Mouse (Mus musculus) megakaryocyte, adult 5-6 weeks (primary cell): ENCODE measurements around the gene Prss56. TPM values are rescaled to one million over a fixed set of nuclear protein-coding genes. Genes with fewer than 3 reads are reported as not detected.

Source experiments
- ATAC-seq: 2 replicates; pipeline ENCODE4 v1.8.0; 2016; ENCODE audit warnings: mild to moderate bottlenecking, inconsistent platforms; ENCODE audit not compliant: poor library complexity, severe bottlenecking
- total RNA-seq, 2 experiments: library from RNA; stranded (forward) in 1 of 2; stranded (reverse) in 1 of 2; fragments of 153-499, 151-499 nt in 1 of 2; fragments of 221-1000, 200-1000 nt in 1 of 2; gene quantifications; 2 replicates each; pipeline versions ENCODE4 v1.2.3 to v1.2.4; 2015 to 2017

Gene Prss56
- total RNA-seq, 2 experiments from 2014 or later, result not detected

DNA sequence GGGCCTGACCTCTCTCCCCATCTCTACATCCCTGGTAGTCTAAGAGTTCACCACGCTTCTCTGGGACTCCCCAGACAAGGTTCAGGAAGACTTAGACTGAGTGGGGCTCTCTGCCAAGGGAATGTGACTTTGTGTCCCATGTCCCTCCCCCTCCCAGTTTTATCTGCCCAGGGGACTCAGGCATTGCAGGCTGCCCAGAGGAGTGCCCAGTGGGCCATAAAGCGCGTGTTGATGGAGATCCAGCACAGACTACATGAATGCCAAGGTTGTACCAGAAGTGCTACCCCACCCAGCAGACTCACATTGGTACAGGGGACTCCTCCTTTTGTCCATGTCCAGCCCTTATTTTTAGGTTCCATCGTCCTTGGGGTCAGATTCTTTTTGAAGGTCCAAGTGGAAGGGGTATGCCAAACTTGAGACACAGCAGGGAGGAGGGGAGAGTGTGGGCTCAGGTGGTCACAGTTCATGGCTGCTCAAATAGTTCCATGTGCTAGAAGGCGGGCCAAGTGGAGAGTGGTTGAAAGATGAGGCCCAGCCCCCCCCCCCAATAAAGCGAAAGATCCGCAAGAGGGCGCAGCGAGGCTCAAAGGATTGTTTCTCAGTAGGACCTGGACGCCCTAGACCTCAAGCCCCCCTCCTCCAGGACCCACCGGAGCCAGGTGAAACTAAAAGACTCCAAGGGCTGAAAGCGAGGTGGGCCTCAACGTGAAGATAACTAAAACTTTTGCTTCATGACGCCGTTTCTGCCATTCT lies 1.1 kb downstream of the Prss56 start:
- ATAC-seq, result no peak

DNA sequence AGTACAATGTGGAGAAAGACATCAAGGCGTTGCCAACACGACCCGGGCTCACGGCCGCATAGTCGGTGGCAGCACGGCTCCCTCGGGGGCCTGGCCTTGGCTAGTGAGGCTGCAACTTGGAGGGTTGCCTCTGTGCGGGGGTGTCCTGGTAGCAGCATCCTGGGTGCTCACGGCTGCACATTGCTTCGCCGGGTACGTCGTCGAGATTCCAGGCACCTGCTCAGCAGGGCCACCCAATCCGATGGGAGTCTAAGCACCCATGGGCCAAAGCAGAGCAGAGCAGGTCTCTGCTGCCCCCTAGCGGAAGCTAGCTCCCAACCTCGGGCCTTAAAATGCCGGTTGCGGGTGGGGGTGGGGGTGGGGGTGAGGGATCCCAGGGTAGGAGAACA lies 1.6 kb downstream of the Prss56 start:
- peak; percentile 49 for ATAC-seq

DNA sequence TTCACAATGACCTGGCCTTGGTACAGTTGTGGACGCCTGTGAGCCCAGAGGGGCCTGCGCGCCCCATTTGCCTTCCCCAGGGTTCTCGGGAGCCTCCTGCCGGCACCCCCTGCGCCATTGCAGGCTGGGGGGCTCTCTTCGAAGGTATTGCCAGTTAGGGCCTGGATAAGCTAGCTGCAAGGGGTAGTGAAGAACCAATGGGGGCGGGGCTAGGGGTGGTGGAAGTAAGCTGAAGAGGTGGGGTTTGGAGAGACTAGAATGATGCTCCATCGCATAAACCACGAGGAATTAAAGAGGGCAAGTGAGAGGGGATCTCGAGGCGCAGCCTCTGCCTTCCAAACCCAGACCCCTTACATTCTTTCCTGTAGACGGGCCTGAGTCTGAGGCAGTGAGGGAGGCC lies 2.4 kb downstream of the Prss56 start:
- ATAC-seq, result no peak

DNA sequence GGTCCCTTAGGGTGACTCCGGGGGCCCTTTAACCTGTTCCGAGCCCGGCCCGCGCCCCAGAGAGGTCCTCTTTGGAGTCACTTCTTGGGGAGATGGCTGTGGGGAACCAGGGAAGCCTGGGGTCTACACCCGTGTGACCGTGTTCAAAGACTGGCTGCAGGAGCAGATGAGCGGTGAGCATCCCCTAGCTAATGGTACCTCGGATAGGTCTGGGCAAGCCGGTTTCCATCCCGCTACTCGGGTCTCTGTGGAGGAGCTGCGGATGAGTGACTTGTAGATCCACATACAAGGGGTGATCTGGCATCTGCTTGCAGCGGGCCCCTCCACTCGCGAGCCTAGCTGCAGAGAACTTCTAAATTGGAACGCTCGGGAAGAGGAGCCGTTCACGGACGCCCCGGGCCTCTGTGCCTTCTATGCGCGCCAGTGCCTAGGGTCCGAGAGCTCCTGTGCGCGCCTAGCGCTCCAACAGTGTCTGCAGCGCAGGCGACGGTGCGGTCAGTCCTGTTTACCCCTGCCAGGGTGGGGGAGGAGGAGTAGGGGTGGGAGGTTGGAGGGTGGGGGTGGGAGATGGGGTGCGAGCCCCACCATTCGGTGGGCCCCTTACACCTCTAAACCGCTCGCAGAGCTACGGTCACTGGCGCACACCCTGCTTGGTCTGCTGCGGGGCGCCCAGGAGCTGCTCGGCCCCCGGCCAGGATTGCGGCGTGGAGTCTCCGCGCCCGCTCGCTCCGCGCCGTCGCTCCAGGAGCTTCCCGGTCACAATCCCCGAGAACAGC lies 3.3 kb downstream of the Prss56 start:
- peak; percentile 26; the same call in 1 of the 2 replicates for ATAC-seq

- peak; percentile 69 for ATAC-seq
Measured at GRCm38 (mm10) chr1:87187037-87187355, 3.9 kb downstream of the Prss56 start.

- ATAC-seq, result no peak
Measured at GRCm38 (mm10) chr1:87190429-87190828, 7.3 kb downstream of the Prss56 start, which contains the start of gene Chrnd. Gene Chrnd, plus strand, starts transcription at chr1:87190607.

- no peak for ATAC-seq
Measured at GRCm38 (mm10) chr1:87197296-87197695, 14.2 kb downstream of the Prss56 start.

- ATAC-seq, result no peak
Measured at GRCm38 (mm10) chr1:87198119-87199065, 15.3 kb downstream of the Prss56 start.

DNA sequence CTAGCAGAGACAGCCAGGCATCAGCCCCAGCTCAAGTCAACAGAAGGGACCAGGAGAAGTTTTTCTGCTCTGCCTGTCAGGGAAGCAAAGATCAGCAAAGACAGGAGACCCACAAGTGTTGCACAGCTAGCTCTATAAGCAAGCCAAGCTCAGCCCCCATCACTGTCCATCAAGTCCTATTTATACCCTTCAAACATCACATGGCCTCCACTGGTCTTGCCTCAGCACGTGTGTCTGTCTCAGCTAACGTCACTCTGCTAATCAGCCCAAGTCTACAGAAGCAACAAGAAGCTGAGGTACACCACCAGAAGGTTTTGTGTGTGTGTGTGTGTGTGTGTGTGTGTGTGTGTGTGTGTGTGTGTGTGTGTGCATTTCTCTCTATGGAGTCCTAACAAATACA lies 17.7 kb downstream of the Prss56 start:
- ATAC-seq, result no peak

- ATAC-seq, result no peak
Measured at GRCm38 (mm10) chr1:87201848-87202247, 18.7 kb downstream of the Prss56 start.

- no peak for ATAC-seq
Measured at GRCm38 (mm10) chr1:87203779-87204178, 20.7 kb downstream of the Prss56 start.

DNA sequence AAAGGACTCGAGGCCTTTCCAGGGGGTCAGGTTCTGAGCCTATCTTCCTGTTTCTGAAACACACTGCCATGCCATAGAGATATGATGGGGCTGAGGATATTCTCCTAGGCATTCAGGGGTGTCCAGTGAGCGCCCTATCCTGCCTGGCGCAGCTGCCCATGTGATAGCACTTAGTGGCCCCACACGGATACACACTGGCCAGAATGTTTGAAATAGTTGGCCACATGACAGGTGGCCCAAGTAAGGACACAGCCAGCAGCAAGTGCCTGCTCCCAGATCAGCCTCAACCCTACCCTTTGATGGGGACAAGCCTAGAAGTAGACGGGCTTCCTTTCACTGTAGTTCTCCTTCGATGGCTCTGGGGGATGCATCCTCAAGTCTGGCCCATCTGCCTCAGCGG lies 21.4 kb downstream of the Prss56 start, which contains the start of gene Chrng:
Chrng (plus strand) TSS at position 193 of the 400 bp plus-strand sequence.
- ATAC-seq, result no peak

DNA sequence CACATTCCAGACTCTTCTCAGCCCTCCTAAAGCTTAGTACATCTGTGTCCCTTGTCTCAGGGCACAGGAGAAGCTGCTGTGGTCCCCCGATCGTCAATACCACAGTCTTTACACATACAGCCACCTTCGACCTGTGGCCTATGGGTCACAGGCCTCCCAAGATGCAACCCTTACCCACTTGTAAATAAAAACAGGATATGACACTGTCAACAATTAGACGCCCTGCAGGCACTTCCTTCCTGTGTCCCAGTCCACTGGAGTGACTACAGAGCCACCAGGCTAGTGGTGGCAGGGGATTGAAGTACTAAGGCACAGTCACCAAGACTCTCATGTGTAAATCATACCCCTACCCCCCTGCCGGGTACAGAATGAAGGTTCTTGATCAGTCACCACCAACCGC lies 21.9 kb downstream of the Prss56 start:
- ATAC-seq, result no peak

DNA sequence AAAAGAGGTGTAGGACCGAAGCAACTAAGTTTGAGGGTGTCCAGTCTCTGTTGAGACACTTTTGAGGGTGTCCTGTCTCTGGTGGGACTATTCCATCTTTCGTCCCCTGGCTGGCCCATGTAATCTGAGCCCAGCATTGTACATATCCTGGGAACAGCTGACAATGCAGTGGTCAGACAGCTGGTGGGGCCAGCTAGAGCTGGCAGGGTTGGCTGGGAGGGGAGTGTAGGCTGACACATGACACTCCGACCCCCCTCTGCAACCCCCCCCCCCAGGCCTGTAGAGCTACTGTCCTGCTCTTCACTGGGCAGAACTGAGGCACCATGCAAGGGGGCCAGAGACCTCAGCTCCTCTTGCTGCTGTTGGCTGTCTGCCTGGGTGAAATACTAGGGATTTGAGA lies 22.4 kb downstream of the Prss56 start:
- no peak for ATAC-seq

DNA sequence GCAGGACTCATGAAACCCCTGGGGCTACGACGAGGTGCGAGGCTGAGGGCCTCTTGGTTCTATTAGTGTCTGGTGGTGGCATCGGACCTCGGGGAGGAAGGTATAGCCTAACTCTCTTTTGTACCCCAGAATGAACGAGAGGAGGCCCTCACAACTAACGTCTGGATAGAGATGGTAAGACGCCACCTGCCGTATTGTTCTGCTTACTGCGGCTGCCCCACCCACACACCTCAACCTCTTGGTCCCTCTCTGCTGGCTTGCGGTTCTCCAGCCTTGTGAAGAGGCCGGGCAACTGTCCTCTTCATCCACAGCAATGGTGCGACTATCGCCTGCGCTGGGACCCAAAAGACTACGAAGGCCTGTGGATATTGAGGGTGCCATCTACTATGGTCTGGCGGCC lies 23.2 kb downstream of the Prss56 start:
- ATAC-seq, result 0 out of 2 replicates have a peak, but pooled peaks have one; percentile 25

GRCm38 (mm10) chr1:87211431-87211830 lies 28.3 kb downstream of the Prss56 start:
- no peak for ATAC-seq

DNA sequence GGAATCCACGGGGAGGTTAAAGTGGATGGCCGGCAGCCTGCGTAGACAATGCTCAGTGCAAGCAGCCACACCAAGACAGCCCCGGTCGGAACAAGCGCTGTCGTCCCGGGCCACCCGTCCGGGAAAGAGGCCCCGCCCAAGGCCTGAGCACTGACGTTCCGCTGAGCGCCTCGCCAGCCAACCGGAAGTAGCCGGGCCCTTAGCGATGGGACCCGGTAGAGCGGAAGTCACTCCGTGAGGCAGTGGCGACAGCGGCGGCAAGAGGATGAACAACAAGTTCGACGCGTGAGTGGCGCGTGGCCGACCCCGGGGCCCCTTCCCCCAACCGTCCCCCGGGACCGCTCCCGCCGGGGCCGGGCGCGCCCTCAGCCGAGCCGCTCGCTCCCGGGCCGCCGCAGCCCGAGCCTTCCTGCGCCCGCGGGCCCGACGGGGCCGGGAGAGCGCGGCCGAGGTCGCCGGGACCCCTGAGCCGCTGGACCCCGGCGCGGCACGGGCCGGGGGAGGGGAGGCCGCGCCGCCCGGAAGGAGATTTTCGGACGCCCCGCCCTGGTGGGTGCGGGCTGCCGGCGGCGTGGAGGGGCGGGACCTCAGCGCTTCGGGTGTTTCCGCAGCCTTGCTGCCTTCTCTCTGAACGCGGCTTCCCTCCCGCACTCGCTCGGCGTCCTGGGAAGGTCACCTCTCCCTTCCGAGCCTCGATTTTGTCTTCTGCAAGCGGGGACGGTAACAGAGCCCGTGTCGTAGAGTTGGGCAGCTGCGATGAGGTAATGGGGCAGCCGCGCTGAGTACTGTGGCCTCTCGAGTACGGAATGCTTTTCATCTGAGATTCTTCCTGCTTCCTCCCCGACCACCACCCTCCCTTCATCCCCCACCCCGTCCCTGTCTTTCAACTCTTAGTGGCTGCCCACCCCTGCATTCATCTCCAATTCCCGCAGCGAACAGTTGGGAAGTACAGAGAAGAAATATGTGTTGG lies 30.9 kb downstream of the Prss56 start, which contains the start of gene Eif4e2:
Eif4e2 (plus strand) TSS at position 180 of the 970 bp plus-strand sequence.
- ATAC-seq, result peak; percentile 96

- no peak for ATAC-seq
Measured at GRCm38 (mm10) chr1:87214748-87215147, 31.6 kb downstream of the Prss56 start.

DNA sequence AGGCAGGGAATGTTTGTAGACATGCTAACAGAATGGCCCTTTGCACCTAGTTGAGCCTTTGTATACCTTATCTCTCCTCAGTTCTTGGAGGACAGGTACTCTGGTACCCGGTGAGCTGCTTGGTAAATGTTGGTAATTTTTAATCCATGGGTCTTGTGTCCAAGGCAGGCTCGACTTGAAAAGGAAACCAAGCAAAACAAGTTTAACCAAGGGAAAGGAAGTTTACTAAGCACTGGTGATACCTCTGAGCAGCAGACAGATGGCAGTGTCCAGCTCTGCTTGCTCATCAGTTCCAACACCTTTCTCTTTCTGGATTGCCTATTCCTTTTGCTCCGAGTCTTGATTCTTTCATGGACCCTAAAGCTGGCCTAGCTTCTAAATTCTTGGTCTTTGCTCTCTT lies 34.8 kb downstream of the Prss56 start:
- ATAC-seq, result no peak

DNA sequence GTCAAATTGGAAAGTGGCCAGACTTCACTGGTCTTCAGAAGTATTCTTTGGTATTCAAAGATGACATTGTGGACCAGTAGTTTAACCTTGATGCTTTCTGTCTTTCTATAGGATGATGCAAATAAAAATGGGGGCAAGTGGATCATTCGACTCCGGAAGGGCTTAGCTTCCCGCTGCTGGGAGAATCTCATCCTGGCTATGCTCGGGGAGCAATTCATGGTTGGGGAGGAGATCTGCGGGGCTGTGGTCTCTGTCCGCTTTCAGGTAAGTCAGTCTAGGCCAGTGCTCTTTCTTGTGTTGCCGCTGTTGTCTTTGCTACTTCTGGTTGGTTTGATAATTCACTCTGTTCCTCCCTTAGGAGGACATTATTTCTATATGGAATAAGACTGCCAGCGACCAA lies 42.6 kb downstream of the Prss56 start:
- no peak for ATAC-seq
